Mouse (Mus musculus) layer of hippocampus, adult 11-12 months (tissue): Measurements from ENCODE around the gene Bmper.
A peak's percentile ranks its signal among the peaks of the same experiment; 100 is the strongest.

Experiments used
- DNase-seq: peaks from one replicate; pipeline ENCODE4 v3.0.0; 2022; ENCODE audit warnings: low spot score

The Bmper gene

GRCm38 (mm10) chr9:23222841-23223548, at the start of gene Bmper:
Bmper (plus strand) TSS chr9:23223076.
- peak; percentile 21 for DNase-seq

GRCm38 (mm10) chr9:23177476-23177875, 45.4 kb upstream of the Bmper start:
- peak; percentile 12 for DNase-seq

GRCm38 (mm10) chr9:23187181-23187580, 35.7 kb upstream of the Bmper start:
- DNase-seq, result no peak

GRCm38 (mm10) chr9:23188136-23188535, 34.7 kb upstream of the Bmper start:
- no peak for DNase-seq

- DNase-seq, result no peak
These were observed 31.9 kb upstream of the Bmper start for GRCm38 (mm10) chr9:23190950-23191349.

- DNase-seq, result no peak
These were observed 31.4 kb upstream of the Bmper start for GRCm38 (mm10) chr9:23191431-23191830.

- no peak for DNase-seq
These were observed 30.1 kb upstream of the Bmper start for GRCm38 (mm10) chr9:23192567-23193331.

- DNase-seq, result no peak
These were observed 23.9 kb upstream of the Bmper start for GRCm38 (mm10) chr9:23198996-23199395.

GRCm38 (mm10) chr9:23199841-23200240, 23.0 kb upstream of the Bmper start:
- DNase-seq, result no peak

- no peak for DNase-seq
These were observed 22.0 kb upstream of the Bmper start for GRCm38 (mm10) chr9:23200828-23201227.

GRCm38 (mm10) chr9:23202431-23202830, 20.4 kb upstream of the Bmper start:
- DNase-seq, result no peak

GRCm38 (mm10) chr9:23204339-23205288, 18.3 kb upstream of the Bmper start:
- no peak for DNase-seq

GRCm38 (mm10) chr9:23205304-23205703, 17.6 kb upstream of the Bmper start:
- DNase-seq, result no peak

- DNase-seq, result no peak
These were observed 17.1 kb upstream of the Bmper start for GRCm38 (mm10) chr9:23205757-23206156.

- DNase-seq, result no peak
These were observed 16.7 kb upstream of the Bmper start for GRCm38 (mm10) chr9:23206181-23206580.

- peak; percentile 78 for DNase-seq
These were observed 10.6 kb upstream of the Bmper start for GRCm38 (mm10) chr9:23212303-23212702.

- DNase-seq, result no peak
These were observed 3.1 kb upstream of the Bmper start for GRCm38 (mm10) chr9:23219754-23220153.

- no peak for DNase-seq
These were observed 900 bp upstream of the Bmper start for GRCm38 (mm10) chr9:23221976-23222375.

GRCm38 (mm10) chr9:23222492-23222840, 410 bp upstream of the Bmper start:
- peak; percentile 16 for DNase-seq

GRCm38 (mm10) chr9:23223549-23224077, 737 bp downstream of the Bmper start:
- no peak for DNase-seq

- DNase-seq, result no peak
These were observed 10.7 kb downstream of the Bmper start for GRCm38 (mm10) chr9:23233464-23234121.
